Mouse (Mus musculus): Measurements from ENCODE around the gene Olfr1258. TPM values are rescaled to one million over a fixed set of nuclear protein-coding genes. Genes with fewer than 3 reads are reported as not detected.

Gene Olfr1258
- 0.05 TPM for polyA plus RNA-seq (2017; shearing (Covaris generic))

GRCm38 (mm10) chr2:89927009-89927408 is at the start of gene Olfr1258:
Gene Olfr1258 (plus strand): TSS chr2:89927309.

GRCm38 (mm10) chr2:89878137-89878536 is 49.0 kb upstream of the Olfr1258 start, which contains the start of gene Olfr1257:
Gene Olfr1257 (plus strand): TSS chr2:89878437.

GRCm38 (mm10) chr2:89948564-89948963 is 21.5 kb downstream of the Olfr1258 start, which contains the start of gene Olfr1259:
Gene Olfr1259 (minus strand): TSS chr2:89948664.

GRCm38 (mm10) chr2:89974184-89974583 is 47.1 kb downstream of the Olfr1258 start, which contains the start of gene Olfr1260:
Gene Olfr1260 (plus strand): TSS chr2:89974340.

Other genes starting within 250 kb of the Olfr1258 start
- not detected for gene Olfr1252, start 202.3 kb upstream of the Olfr1258 start, polyA plus RNA-seq (2017; shearing (Covaris generic))
- not detected for gene Olfr1253, start 170.2 kb upstream of the Olfr1258 start, polyA plus RNA-seq (2017; shearing (Covaris generic))
- gene Olfr1254, start 133.7 kb upstream of the Olfr1258 start, polyA plus RNA-seq (2017; shearing (Covaris generic)): not detected
- gene Olfr1255, start 115.3 kb upstream of the Olfr1258 start, polyA plus RNA-seq (2017; shearing (Covaris generic)): not detected
- not detected for gene Olfr1256, start 85.8 kb upstream of the Olfr1258 start, polyA plus RNA-seq (2017; shearing (Covaris generic))
- gene Olfr48, start 79.1 kb upstream of the Olfr1258 start, polyA plus RNA-seq (2017; shearing (Covaris generic)): not detected
- not detected for gene Olfr1257, start 48.9 kb upstream of the Olfr1258 start, polyA plus RNA-seq (2017; shearing (Covaris generic))
- not detected for gene Olfr1259, start 21.4 kb downstream of the Olfr1258 start, polyA plus RNA-seq (2017; shearing (Covaris generic))
- 0.09 TPM for gene Olfr1260, start 47.0 kb downstream of the Olfr1258 start, polyA plus RNA-seq (2017; shearing (Covaris generic))
- not detected for gene Olfr1261, start 63.9 kb downstream of the Olfr1258 start, polyA plus RNA-seq (2017; shearing (Covaris generic))
- gene Olfr1262, start 72.8 kb downstream of the Olfr1258 start, polyA plus RNA-seq (2017; shearing (Covaris generic)): not detected
- 0.30 TPM for gene Olfr1263, start 84.8 kb downstream of the Olfr1258 start, polyA plus RNA-seq (2017; shearing (Covaris generic))
- gene Olfr1264, start 98.3 kb downstream of the Olfr1258 start, polyA plus RNA-seq (2017; shearing (Covaris generic)): 0.11 TPM
- gene Olfr1265, start 108.0 kb downstream of the Olfr1258 start, polyA plus RNA-seq (2017; shearing (Covaris generic)): not detected
- not detected for gene Olfr140, start 136.3 kb downstream of the Olfr1258 start, polyA plus RNA-seq (2017; shearing (Covaris generic))
- gene Olfr1269, start 194.1 kb downstream of the Olfr1258 start, polyA plus RNA-seq (2017; shearing (Covaris generic)): 0.12 TPM
- not detected for gene Olfr32, start 215.0 kb downstream of the Olfr1258 start, polyA plus RNA-seq (2017; shearing (Covaris generic))
- not detected for gene Olfr1270, start 225.8 kb downstream of the Olfr1258 start, polyA plus RNA-seq (2017; shearing (Covaris generic))

Data from effector memory CD4-positive, alpha-beta T cell, adult 7 months (primary cell).